Mouse (Mus musculus): ENCODE results near the gene Gpr141. TPM values are rescaled to one million over a fixed set of nuclear protein-coding genes. Genes with fewer than 3 reads are reported as not detected.
A peak's percentile ranks its signal among the peaks of the same experiment; 100 is the strongest.

The Gpr141 gene
- 4.6 and 16.8 TPM in 2 replicates for polyA plus RNA-seq (2011; ENCODE audit: insufficient read depth, insufficient read length, low replicate concordance, missing spikeins)

DNA sequence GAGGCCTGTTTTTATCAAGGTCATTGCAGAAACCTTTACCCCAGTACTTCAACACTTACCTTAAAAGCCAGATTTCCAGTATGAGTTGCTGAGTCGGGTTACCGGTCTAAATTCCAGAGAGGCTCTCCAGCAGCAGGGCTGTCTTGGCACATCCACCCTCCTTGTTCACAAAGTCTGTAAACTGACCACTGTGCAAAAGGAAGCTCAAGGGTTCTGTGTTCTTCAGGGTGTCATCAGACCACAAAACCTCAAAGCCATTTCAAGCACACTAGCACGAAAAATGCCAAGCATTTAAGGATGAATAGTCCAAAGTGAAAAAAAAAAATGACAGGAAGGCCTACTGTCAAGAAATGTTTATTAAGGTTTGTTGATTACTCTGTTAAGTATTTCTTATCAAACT lies at the start of gene Gpr141:
Gene Gpr141, minus strand, starts transcription at position 187 of the 400 bp plus-strand sequence.
- no peaks in the 10 kb centered on the region; the same call in 1 of the 2 replicates for H3K4me1 ChIP-seq (ENCODE audit: control insufficient read depth, insufficient read depth, low read length)
- H3K4me3 ChIP-seq (replicated peaks; ENCODE audit: control insufficient read depth, low read depth, low read length): peak within 1 kb of the TSS; percentile 74
- WGBS: 21% methylated on average over 3 of the region's 3 CpGs
- TF ChIP-seq CTCF (IDR thresholded peaks at IDR 0.05; ENCODE audit: control insufficient read depth, insufficient read depth, low read length) (no peak), POLR2A (IDR thresholded peaks at IDR 0.05; ENCODE audit: borderline replicate concordance, control insufficient read depth, low read depth, low read length) (no peak)
- peak within 1 kb of the TSS; percentile 71; the same call in 1 of the 2 replicates for H3K27ac ChIP-seq (ENCODE audit: control insufficient read depth, insufficient read depth, low read depth, low read length, poor library complexity)

DNA sequence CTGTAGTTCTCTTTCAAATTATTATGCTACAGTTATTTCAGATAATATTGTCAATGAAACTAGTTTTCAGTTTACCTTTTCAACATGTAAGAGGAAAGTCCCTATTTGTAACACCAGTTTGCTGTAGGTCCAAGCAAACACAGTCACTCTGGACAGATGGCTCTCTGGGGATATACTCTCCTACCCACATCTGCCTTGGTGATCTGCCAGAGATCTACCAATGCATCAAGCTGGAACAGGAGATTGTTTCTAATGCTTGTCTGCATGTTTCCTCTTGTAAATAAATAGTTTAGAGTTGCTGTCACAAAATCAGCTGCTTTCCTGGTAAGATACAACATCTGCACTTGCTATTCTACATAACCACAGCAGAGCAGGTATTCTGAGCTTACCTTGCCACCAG lies 40.2 kb upstream of the Gpr141 start:
- Histone ChIP-seq H3K4me1 (ENCODE audit: control insufficient read depth, insufficient read depth, low read length) (no peaks in the 10 kb centered on the region), H3K4me3 (replicated peaks; ENCODE audit: control insufficient read depth, low read depth, low read length) (no peak overlapping the region), H3K27ac (ENCODE audit: control insufficient read depth, insufficient read depth, low read depth, low read length, poor library complexity) (no peak overlapping the region)
- TF ChIP-seq POLR2A (IDR thresholded peaks at IDR 0.05; ENCODE audit: borderline replicate concordance, control insufficient read depth, low read depth, low read length) (no peak), CTCF (IDR thresholded peaks at IDR 0.05; ENCODE audit: control insufficient read depth, insufficient read depth, low read length) (no peak)

GRCm38 (mm10) chr13:19854629-19855333 lies 30.7 kb upstream of the Gpr141 start:
- TF ChIP-seq CTCF (IDR thresholded peaks at IDR 0.05; ENCODE audit: control insufficient read depth, insufficient read depth, low read length): no peak
- TF ChIP-seq POLR2A (IDR thresholded peaks at IDR 0.05; ENCODE audit: borderline replicate concordance, control insufficient read depth, low read depth, low read length): no peak
- peak overlapping the region; percentile 66; the same call in 1 of the 2 replicates for H3K27ac ChIP-seq (ENCODE audit: control insufficient read depth, insufficient read depth, low read depth, low read length, poor library complexity)
- no peak overlapping the region for H3K4me3 ChIP-seq (replicated peaks; ENCODE audit: control insufficient read depth, low read depth, low read length)
- peaks cover 4% of the 10 kb centered on the region for H3K4me1 ChIP-seq (ENCODE audit: control insufficient read depth, insufficient read depth, low read length)
- 5% methylated on average over 9 of the region's 9 CpGs for WGBS

GRCm38 (mm10) chr13:19854049-19854448 lies 30.0 kb upstream of the Gpr141 start:
- H3K4me1 ChIP-seq (ENCODE audit: control insufficient read depth, insufficient read depth, low read length): peaks cover 4% of the 10 kb centered on the region
- WGBS: 2% methylated on average over 2 of the region's 2 CpGs
- H3K4me3 ChIP-seq (replicated peaks; ENCODE audit: control insufficient read depth, low read depth, low read length): no peak overlapping the region
- no peak overlapping the region for H3K27ac ChIP-seq (ENCODE audit: control insufficient read depth, insufficient read depth, low read depth, low read length, poor library complexity)
- TF ChIP-seq POLR2A (IDR thresholded peaks at IDR 0.05; ENCODE audit: borderline replicate concordance, control insufficient read depth, low read depth, low read length): no peak
- no peak for TF ChIP-seq CTCF (IDR thresholded peaks at IDR 0.05; ENCODE audit: control insufficient read depth, insufficient read depth, low read length)

DNA sequence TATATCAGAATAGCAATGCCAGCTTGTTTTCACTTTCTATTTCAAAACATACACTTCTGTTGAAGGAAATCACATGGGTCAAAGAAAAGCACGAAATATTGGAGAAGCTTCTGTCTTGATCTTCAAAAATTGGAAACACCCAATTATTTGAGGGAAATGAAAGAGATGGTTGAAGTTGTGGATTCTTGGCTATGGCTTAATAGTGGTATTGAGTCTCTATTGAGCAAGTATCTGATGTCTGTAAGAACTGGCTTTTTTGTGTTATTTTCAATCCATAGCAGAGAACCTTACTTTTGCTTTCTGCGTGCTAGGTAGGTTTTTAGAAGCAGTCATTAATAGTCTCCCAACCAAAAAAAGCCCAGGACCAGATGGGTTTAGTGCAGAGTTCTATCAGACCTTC lies 19.4 kb upstream of the Gpr141 start:
- TF ChIP-seq CTCF (IDR thresholded peaks at IDR 0.05; ENCODE audit: control insufficient read depth, insufficient read depth, low read length) (no peak), POLR2A (IDR thresholded peaks at IDR 0.05; ENCODE audit: borderline replicate concordance, control insufficient read depth, low read depth, low read length) (no peak)
- WGBS: 47% methylated on average over 2 of the region's 2 CpGs
- H3K4me3 ChIP-seq (replicated peaks; ENCODE audit: control insufficient read depth, low read depth, low read length): no peak overlapping the region
- H3K4me1 ChIP-seq (ENCODE audit: control insufficient read depth, insufficient read depth, low read length): peaks cover 1% of the 10 kb centered on the region; the same call in 1 of the 2 replicates
- H3K27ac ChIP-seq (ENCODE audit: control insufficient read depth, insufficient read depth, low read depth, low read length, poor library complexity): no peak overlapping the region

GRCm38 (mm10) chr13:19842707-19843106 lies 18.6 kb upstream of the Gpr141 start:
- Histone ChIP-seq H3K27ac (ENCODE audit: control insufficient read depth, insufficient read depth, low read depth, low read length, poor library complexity) (peak overlapping the region; percentile 65; the same call in 1 of the 2 replicates), H3K4me1 (ENCODE audit: control insufficient read depth, insufficient read depth, low read length) (peaks cover 1% of the 10 kb centered on the region; the same call in 1 of the 2 replicates), H3K4me3 (replicated peaks; ENCODE audit: control insufficient read depth, low read depth, low read length) (no peak overlapping the region)
- no peak for TF ChIP-seq CTCF (IDR thresholded peaks at IDR 0.05; ENCODE audit: control insufficient read depth, insufficient read depth, low read length)
- no peak for TF ChIP-seq POLR2A (IDR thresholded peaks at IDR 0.05; ENCODE audit: borderline replicate concordance, control insufficient read depth, low read depth, low read length)
- WGBS: 12% methylated on average over 3 of the region's 3 CpGs

DNA sequence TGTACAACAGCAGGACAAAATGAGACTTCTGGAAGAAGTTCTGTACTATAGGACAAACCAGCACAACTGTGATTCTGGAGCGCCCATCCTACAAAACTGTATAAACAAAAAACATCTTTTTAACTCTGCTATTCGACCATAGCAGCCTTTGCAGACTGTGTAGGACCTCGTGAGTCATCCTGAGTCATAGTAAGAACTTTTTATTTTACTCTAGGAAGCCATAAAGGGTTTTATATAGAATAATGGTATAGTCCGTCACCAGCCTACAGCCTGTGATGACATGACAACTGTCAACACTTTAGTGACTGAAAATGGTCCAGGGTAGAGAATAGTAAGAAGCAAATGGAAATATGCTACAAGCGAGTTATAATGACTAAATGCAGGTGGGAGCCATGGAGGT lies 17.6 kb upstream of the Gpr141 start:
- no peak for TF ChIP-seq POLR2A (IDR thresholded peaks at IDR 0.05; ENCODE audit: borderline replicate concordance, control insufficient read depth, low read depth, low read length)
- no peak for TF ChIP-seq CTCF (IDR thresholded peaks at IDR 0.05; ENCODE audit: control insufficient read depth, insufficient read depth, low read length)
- peaks cover 1% of the 10 kb centered on the region; the same call in 1 of the 2 replicates for H3K4me1 ChIP-seq (ENCODE audit: control insufficient read depth, insufficient read depth, low read length)
- 67% methylated on average over 5 of the region's 5 CpGs for whole genome bisulfite sequencing
- H3K4me3 ChIP-seq (replicated peaks; ENCODE audit: control insufficient read depth, low read depth, low read length): no peak overlapping the region
- H3K27ac ChIP-seq (ENCODE audit: control insufficient read depth, insufficient read depth, low read depth, low read length, poor library complexity): no peak overlapping the region

DNA sequence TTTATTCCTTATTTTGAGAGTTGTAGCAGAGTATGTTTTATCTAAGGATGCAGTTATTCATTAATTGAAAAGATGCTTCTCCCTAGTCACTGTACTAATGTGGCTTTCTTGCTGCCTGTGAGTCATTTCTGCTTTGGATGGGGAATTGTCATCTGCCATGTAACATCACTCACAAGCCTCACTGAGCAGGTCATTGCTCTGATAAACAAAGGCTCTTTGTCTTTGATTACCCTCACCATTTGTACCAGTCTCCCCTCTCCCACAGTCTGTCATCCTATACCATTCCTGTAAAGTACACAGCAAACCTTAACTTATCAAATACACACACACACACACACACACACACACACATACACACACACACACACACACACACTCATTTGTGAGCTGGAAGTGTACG lies 16.1 kb upstream of the Gpr141 start:
- Histone ChIP-seq H3K4me3 (replicated peaks; ENCODE audit: control insufficient read depth, low read depth, low read length) (no peak overlapping the region), H3K4me1 (ENCODE audit: control insufficient read depth, insufficient read depth, low read length) (peaks cover 1% of the 10 kb centered on the region; the same call in 1 of the 2 replicates), H3K27ac (ENCODE audit: control insufficient read depth, insufficient read depth, low read depth, low read length, poor library complexity) (no peak overlapping the region)
- TF ChIP-seq POLR2A (IDR thresholded peaks at IDR 0.05; ENCODE audit: borderline replicate concordance, control insufficient read depth, low read depth, low read length) (no peak), CTCF (IDR thresholded peaks at IDR 0.05; ENCODE audit: control insufficient read depth, insufficient read depth, low read length) (no peak)
- 76% methylated on average over 1 of the region's 1 CpGs for WGBS

Data from bone marrow, adult 2 months (tissue).